Mouse (Mus musculus): ENCODE results near the gene Dab2. TPM values are rescaled to one million over a fixed set of nuclear protein-coding genes. Genes with fewer than 3 reads are reported as not detected.

The Dab2 gene
- polyA plus RNA-seq, 1 experiment from 2014 or later, result 11.5 TPM

DNA sequence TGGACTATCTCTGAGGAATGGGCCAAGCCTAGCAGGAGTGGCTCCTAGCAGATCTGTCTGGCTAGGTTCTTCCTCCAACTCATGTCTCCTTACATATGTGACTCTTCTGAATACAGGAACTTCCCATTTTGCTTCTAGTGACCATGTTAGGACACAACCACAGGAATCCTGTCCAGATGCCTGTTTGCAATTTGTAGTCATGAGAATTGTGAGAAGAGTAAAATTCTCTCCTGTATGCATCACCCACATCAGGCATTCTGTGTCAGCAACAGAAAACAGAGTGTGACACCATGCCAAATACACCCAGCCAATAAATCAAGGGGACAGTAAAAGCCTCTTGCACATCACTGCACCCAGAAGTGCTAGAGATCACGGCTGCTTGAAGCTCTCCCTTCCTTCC is 146.6 kb downstream of the Dab2 start:
- no peaks in the 10 kb centered on the region for H3K4me1 ChIP-seq (ENCODE audit: control insufficient read depth, low read depth, low read length)
- no peak overlapping the region for H3K4me2 ChIP-seq (ENCODE audit: low read depth, low read length)
- H3K36me3 ChIP-seq (ENCODE audit: control insufficient read depth, insufficient read depth), result no peaks in the 10 kb centered on the region
- no peaks in the 10 kb centered on the region for H3K27me3 ChIP-seq (ENCODE audit: control insufficient read depth, insufficient read depth, low read depth, low read length)
- H3K9me3 ChIP-seq (replicated peaks; ENCODE audit: control insufficient read depth, low read length), result no peaks in the 10 kb centered on the region
- H3K9ac ChIP-seq (ENCODE audit: low read depth, low read length), result no peak overlapping the region
- no peak for ATAC-seq (ENCODE audit: low read depth)
- WGBS (ENCODE audit: insufficient replicate concordance), result 45% methylated on average over 1 of the region's 1 CpGs
- H3K27ac ChIP-seq (ENCODE audit: low read length), result no peak overlapping the region
- no peak overlapping the region for H3K4me3 ChIP-seq (ENCODE audit: low read depth, low read length)

DNA sequence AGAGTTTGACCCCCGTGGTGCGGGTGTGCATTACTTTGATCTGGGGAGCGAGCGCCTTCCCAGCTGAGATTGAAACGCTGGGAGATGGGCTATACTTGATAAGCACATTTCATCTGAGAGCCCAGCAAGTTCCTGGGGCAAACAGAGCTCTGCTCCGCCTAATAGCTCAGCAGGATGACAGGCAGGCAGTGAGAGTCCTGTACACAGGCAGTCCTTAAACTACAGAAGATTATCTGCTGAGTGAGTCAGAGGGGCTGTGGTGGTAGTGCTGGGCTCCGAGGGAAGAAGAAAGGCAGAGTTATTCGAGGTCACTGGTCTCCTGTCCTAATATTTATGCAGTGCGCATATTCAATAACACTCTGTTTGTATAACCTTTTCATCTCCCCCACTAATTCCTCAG is 149.3 kb downstream of the Dab2 start:
- H3K4me2 ChIP-seq (ENCODE audit: low read depth, low read length), result no peak overlapping the region
- no peak overlapping the region for H3K27ac ChIP-seq (ENCODE audit: low read length)
- WGBS (ENCODE audit: insufficient replicate concordance), result 45% methylated on average over 9 of the region's 9 CpGs
- no peak for ATAC-seq (ENCODE audit: low read depth)
- no peaks in the 10 kb centered on the region for H3K9me3 ChIP-seq (replicated peaks; ENCODE audit: control insufficient read depth, low read length)
- no peak overlapping the region for H3K9ac ChIP-seq (ENCODE audit: low read depth, low read length)
- no peaks in the 10 kb centered on the region for H3K36me3 ChIP-seq (ENCODE audit: control insufficient read depth, insufficient read depth)
- no peak overlapping the region for H3K4me3 ChIP-seq (ENCODE audit: low read depth, low read length)
- H3K4me1 ChIP-seq (ENCODE audit: control insufficient read depth, low read depth, low read length), result no peaks in the 10 kb centered on the region
- no peaks in the 10 kb centered on the region for H3K27me3 ChIP-seq (ENCODE audit: control insufficient read depth, insufficient read depth, low read depth, low read length)

DNA sequence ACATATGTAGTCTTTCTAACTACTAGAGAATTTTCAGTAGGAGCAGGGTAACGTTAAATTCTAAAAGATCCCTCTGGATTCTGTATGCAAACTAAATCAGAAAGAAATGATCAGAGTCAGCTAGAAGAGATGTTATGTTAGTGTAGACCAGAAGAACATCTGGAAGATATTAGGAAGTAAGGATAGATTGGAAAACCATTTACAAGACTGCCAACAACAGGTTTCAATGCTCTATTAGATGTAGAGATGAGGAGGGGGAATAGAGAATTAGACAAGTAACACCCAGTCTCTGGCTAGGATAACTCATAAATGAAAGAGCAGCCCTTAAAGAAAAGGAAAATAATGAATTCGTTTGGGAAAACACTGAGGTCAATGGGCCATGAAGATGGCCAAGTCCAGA is 154.9 kb downstream of the Dab2 start:
- Histone ChIP-seq H3K27ac (ENCODE audit: low read length) (no peak overlapping the region), H3K27me3 (ENCODE audit: control insufficient read depth, insufficient read depth, low read depth, low read length) (no peaks in the 10 kb centered on the region), H3K9me3 (replicated peaks; ENCODE audit: control insufficient read depth, low read length) (no peaks in the 10 kb centered on the region), H3K9ac (ENCODE audit: low read depth, low read length) (no peak overlapping the region), H3K4me2 (ENCODE audit: low read depth, low read length) (no peak overlapping the region), H3K36me3 (ENCODE audit: control insufficient read depth, insufficient read depth) (no peaks in the 10 kb centered on the region), H3K4me1 (ENCODE audit: control insufficient read depth, low read depth, low read length) (no peaks in the 10 kb centered on the region), H3K4me3 (ENCODE audit: low read depth, low read length) (no peak overlapping the region)
- WGBS (ENCODE audit: insufficient replicate concordance), result 46% methylated on average over 2 of the region's 2 CpGs
- no peak for ATAC-seq (ENCODE audit: low read depth)

DNA sequence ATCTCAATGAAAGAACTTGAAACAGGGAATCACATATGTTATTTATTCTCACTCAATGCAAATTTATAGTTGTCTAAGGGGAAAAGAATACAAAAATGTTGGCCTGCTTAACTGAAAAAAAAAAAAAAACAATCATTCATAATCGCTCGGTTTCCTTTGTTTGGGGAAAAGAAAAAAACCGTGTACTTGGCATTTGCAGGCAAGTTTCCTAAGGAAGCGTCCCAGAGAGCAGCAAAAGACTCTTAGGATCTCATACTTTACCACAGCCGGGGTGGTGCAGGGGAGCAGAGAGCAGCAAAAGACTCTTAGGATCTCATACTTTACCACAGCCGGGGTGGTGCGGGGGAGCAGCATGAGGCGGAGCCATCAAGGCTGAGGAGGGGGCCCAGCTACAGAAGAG is 161.8 kb downstream of the Dab2 start:
- 66% methylated on average over 8 of the region's 8 CpGs for WGBS (ENCODE audit: insufficient replicate concordance)
- H3K4me3 ChIP-seq (ENCODE audit: low read depth, low read length), result no peak overlapping the region

DNA sequence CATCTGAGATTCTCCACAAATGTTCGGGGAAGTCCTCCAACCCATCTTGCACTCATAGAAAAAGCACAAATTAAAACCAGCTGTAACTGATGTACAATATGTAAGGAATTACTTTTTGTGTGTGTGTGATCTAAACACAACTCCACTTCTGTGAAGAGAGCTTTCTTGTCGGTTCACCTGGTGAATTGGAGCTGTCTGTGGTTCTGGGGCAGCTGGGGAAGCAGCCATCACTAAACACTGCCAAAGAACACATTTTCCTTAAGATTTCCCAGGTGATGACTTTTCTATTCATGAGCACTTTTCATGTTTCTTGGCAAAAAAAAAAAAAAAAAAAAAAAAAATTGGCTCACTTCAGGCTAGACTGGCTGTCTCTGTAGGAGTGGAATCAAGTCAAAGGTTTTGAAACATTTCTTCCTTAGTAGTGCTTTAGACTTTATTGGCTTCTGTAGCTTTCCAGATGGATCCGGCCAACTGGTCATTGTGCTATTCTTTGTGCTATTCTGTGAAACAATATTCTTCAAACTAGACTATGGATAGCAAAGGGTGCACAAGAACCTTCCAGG is 163.9 kb downstream of the Dab2 start:
- no peak overlapping the region for H3K27ac ChIP-seq (ENCODE audit: low read length)
- H3K9ac ChIP-seq (ENCODE audit: low read depth, low read length), result no peak overlapping the region
- ATAC-seq (ENCODE audit: low read depth), result no peak
- no peaks in the 10 kb centered on the region for H3K27me3 ChIP-seq (ENCODE audit: control insufficient read depth, insufficient read depth, low read depth, low read length)
- H3K4me3 ChIP-seq (ENCODE audit: low read depth, low read length), result no peak overlapping the region
- H3K9me3 ChIP-seq (replicated peaks; ENCODE audit: control insufficient read depth, low read length), result no peaks in the 10 kb centered on the region
- no peak overlapping the region for H3K4me2 ChIP-seq (ENCODE audit: low read depth, low read length)
- 67% methylated on average over 3 of the region's 3 CpGs for WGBS (ENCODE audit: insufficient replicate concordance)
- H3K36me3 ChIP-seq (ENCODE audit: control insufficient read depth, insufficient read depth), result no peaks in the 10 kb centered on the region
- H3K4me1 ChIP-seq (ENCODE audit: control insufficient read depth, low read depth, low read length), result no peaks in the 10 kb centered on the region

More for the DNA sequence above, 161.8 kb downstream of the Dab2 start:
- no peak overlapping the region for H3K9ac ChIP-seq (ENCODE audit: low read depth, low read length)
- ATAC-seq (ENCODE audit: low read depth), result no peak
- no peaks in the 10 kb centered on the region for H3K9me3 ChIP-seq (replicated peaks; ENCODE audit: control insufficient read depth, low read length)
- H3K27me3 ChIP-seq (ENCODE audit: control insufficient read depth, insufficient read depth, low read depth, low read length), result no peaks in the 10 kb centered on the region
- H3K4me2 ChIP-seq (ENCODE audit: low read depth, low read length), result no peak overlapping the region
- H3K36me3 ChIP-seq (ENCODE audit: control insufficient read depth, insufficient read depth), result no peaks in the 10 kb centered on the region
- H3K4me1 ChIP-seq (ENCODE audit: control insufficient read depth, low read depth, low read length), result no peaks in the 10 kb centered on the region
- no peak overlapping the region for H3K27ac ChIP-seq (ENCODE audit: low read length)

DNA sequence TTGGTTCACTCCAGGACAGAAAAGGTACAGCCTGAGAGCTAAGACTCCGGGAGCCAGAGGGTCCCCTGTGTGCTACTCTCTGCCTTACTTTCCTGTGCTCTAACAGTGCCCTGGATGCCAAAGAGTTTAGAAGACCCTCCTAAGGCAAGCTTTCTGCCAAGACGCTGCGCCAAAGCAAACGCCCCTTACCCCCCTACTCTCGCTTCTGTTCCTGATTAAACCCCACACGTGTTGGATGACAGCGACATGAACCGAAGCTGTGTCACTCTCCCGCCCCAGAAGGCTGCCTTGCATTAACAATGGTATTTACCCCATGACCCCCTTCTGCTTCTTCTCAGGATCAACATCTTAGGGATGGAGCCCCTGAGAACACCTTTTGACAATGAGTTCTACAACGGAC is 167.4 kb downstream of the Dab2 start:
- H3K9me3 ChIP-seq (replicated peaks; ENCODE audit: control insufficient read depth, low read length), result no peaks in the 10 kb centered on the region
- no peak overlapping the region for H3K4me3 ChIP-seq (ENCODE audit: low read depth, low read length)
- 65% methylated on average over 10 of the region's 10 CpGs for WGBS (ENCODE audit: insufficient replicate concordance)
- no peaks in the 10 kb centered on the region for H3K36me3 ChIP-seq (ENCODE audit: control insufficient read depth, insufficient read depth)
- H3K9ac ChIP-seq (ENCODE audit: low read depth, low read length), result no peak overlapping the region
- ATAC-seq (ENCODE audit: low read depth), result no peak
- H3K4me2 ChIP-seq (ENCODE audit: low read depth, low read length), result no peak overlapping the region
- no peak overlapping the region for H3K27ac ChIP-seq (ENCODE audit: low read length)
- no peaks in the 10 kb centered on the region for H3K27me3 ChIP-seq (ENCODE audit: control insufficient read depth, insufficient read depth, low read depth, low read length)
- no peaks in the 10 kb centered on the region for H3K4me1 ChIP-seq (ENCODE audit: control insufficient read depth, low read depth, low read length)

DNA sequence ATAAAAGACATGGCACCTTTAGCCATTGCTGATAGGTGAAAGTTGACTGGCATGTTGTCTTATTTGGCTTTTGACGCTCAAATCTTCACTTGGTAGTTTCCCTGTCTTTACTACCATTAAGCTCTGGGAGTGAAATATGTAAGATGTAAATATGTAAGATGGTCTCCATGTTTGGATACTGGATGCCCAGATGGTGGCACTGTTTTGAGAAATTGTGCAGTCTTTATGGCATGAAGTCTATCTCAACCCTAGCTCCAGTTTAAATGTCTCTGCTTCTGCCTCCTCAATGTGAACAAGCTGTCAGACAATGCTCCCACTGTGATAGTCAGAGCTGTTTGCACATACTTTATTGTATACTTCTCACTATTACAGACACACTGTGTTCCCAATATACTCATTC is 169.3 kb downstream of the Dab2 start:
- Histone ChIP-seq H3K27me3 (ENCODE audit: control insufficient read depth, insufficient read depth, low read depth, low read length) (no peaks in the 10 kb centered on the region), H3K36me3 (ENCODE audit: control insufficient read depth, insufficient read depth) (no peaks in the 10 kb centered on the region)
- 59% methylated on average over 1 of the region's 1 CpGs for WGBS (ENCODE audit: insufficient replicate concordance)

DNA sequence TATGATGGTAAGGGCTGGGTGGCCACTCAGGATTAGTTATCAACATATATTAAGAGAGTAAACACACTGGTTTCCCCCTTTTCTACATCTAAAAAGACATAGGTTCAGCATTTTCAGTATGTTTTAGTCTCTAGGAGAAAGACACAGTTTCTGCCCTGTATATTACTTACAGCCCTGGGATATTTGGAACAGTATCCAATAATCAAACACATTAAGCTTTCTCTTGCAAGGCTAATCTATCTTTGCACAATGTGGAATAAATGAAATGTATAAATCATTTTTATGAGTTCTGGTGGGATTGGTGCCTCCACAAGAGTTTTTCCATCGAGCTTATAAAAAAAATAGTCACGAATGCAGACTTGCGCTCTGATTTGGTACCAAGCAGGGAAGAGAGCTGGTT is 169.8 kb downstream of the Dab2 start:
- Histone ChIP-seq H3K4me3 (ENCODE audit: low read depth, low read length) (no peak overlapping the region), H3K9ac (ENCODE audit: low read depth, low read length) (no peak overlapping the region), H3K27me3 (ENCODE audit: control insufficient read depth, insufficient read depth, low read depth, low read length) (no peaks in the 10 kb centered on the region), H3K4me1 (ENCODE audit: control insufficient read depth, low read depth, low read length) (no peaks in the 10 kb centered on the region), H3K9me3 (replicated peaks; ENCODE audit: control insufficient read depth, low read length) (no peaks in the 10 kb centered on the region), H3K4me2 (ENCODE audit: low read depth, low read length) (no peak overlapping the region), H3K27ac (ENCODE audit: low read length) (no peak overlapping the region), H3K36me3 (ENCODE audit: control insufficient read depth, insufficient read depth) (no peaks in the 10 kb centered on the region)
- WGBS (ENCODE audit: insufficient replicate concordance), result 63% methylated on average over 3 of the region's 3 CpGs
- ATAC-seq (ENCODE audit: low read depth), result no peak

More for the DNA sequence above, 169.3 kb downstream of the Dab2 start:
- Histone ChIP-seq H3K9ac (ENCODE audit: low read depth, low read length) (no peak overlapping the region), H3K4me3 (ENCODE audit: low read depth, low read length) (no peak overlapping the region), H3K9me3 (replicated peaks; ENCODE audit: control insufficient read depth, low read length) (no peaks in the 10 kb centered on the region), H3K27ac (ENCODE audit: low read length) (no peak overlapping the region), H3K4me2 (ENCODE audit: low read depth, low read length) (no peak overlapping the region), H3K4me1 (ENCODE audit: control insufficient read depth, low read depth, low read length) (no peaks in the 10 kb centered on the region)
- no peak for ATAC-seq (ENCODE audit: low read depth)

DNA sequence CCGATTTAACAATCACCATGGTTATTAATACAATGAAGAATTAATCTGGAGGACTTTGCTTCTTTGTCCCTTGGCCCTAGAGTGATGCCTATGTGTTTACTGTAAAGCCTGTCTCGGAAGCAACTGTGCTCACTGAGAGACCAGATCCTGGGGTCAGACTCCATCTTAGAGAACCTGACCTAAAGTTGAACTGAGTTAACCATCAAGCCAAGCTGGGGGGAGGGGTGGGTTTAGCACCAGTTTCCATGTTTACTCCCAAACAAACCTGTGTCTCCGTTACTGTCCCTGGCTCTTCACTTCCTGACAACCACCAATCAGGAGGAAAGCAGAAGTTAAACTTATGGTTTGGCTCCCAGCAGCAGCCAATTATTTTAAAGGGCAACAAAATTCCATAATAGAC is 184.0 kb downstream of the Dab2 start:
- no peak for ATAC-seq (ENCODE audit: low read depth)

More for the DNA sequence above, 184.0 kb downstream of the Dab2 start:
- no peak overlapping the region for H3K27ac ChIP-seq (ENCODE audit: low read length)
- no peaks in the 10 kb centered on the region for H3K4me1 ChIP-seq (ENCODE audit: control insufficient read depth, low read depth, low read length)
- no peaks in the 10 kb centered on the region for H3K36me3 ChIP-seq (ENCODE audit: control insufficient read depth, insufficient read depth)
- H3K27me3 ChIP-seq (ENCODE audit: control insufficient read depth, insufficient read depth, low read depth, low read length), result no peaks in the 10 kb centered on the region
- H3K9me3 ChIP-seq (replicated peaks; ENCODE audit: control insufficient read depth, low read length), result no peaks in the 10 kb centered on the region; the same call in 1 of the 2 replicates
- H3K4me2 ChIP-seq (ENCODE audit: low read depth, low read length), result no peak overlapping the region
- no peak overlapping the region for H3K9ac ChIP-seq (ENCODE audit: low read depth, low read length)
- 50% methylated on average over 3 of the region's 3 CpGs for WGBS (ENCODE audit: insufficient replicate concordance)
- H3K4me3 ChIP-seq (ENCODE audit: low read depth, low read length), result no peak overlapping the region

All from liver, embryonic 16.5 days (tissue).